Mouse (Mus musculus) adipocyte (in vitro differentiated cells): ENCODE measurements around the gene Rhot1.
"Not testable (repeated sequence)": the region's sequence is repeated elsewhere in the genome, so short reads cannot be mapped to it uniquely, and the experiment has no call there.

ENCODE experiments used
- DNase-seq: peaks from one replicate; pipeline ENCODE4 v3.0.0-alpha.2; 2016; ENCODE audit warnings: low spot score

Rhot1 gene

DNA sequence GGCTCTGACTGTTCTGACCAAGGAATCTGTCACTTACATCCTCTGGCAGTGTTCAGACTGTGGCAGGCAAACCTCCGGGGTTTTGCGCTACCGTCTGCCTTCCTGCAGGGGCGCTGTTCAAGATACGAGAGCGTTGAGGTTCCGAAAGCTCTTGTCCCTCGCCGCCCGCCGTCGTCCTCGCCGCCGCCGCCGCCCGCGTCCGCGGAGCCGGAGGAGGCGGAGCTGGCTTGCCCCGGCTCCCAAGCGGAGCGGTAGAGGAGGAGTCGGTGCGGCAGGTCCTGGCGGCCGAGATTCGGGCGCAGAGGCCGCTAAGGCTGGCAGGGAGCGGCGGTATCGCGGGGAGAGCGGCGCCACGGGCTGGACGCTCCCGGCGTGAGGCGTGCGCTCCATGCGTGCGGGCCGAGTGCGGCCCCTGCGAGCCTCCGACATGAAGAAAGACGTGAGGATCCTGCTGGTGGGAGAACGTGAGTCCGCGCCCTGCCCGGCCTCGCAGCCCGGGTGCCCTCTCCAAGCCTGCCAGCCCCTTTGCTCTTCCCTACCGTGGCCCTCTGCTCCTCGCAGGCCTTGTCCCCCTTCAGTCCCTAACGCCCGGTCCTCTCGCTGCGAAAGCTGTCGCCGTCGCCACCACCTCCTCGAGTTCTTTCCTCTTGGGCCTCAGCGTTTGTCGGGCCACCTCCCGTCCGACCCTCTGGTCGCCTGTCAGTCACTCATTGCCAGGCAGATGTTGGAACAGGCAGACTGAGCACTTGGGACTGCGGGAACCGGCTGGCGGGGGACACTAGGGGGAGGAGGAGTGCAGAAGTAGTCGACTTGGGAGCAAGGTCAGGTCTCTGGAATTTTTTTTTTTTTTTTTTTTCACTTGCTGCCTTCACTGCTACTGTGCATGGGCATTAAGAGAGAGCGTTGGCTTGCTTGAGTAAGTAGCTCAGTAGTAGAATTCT lies at the start of gene Rhot1:
Gene Rhot1, plus strand, starts transcription at position 160 of the 941 bp plus-strand sequence.
- DNase-seq, result peak; percentile 93

DNA sequence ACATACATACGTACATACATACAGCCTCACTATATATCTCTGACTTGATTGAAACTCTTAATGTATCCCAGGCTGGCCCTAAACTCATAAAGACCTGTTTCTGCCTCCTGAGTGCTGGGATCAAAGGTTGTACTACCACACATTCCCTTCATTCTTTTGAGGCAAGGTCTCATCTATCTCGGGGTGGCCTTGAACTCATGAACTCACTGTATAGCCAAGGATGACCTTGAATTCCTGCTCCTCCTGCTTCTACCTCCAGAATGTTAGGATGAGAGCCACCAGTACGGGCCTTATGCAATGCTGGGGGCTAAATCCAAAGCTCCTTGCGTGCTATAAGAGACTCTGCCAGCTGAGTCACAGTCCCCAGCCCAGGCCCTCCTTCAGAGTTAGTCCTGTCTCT lies 47.8 kb upstream of the Rhot1 start:
- no peak for DNase-seq

DNA sequence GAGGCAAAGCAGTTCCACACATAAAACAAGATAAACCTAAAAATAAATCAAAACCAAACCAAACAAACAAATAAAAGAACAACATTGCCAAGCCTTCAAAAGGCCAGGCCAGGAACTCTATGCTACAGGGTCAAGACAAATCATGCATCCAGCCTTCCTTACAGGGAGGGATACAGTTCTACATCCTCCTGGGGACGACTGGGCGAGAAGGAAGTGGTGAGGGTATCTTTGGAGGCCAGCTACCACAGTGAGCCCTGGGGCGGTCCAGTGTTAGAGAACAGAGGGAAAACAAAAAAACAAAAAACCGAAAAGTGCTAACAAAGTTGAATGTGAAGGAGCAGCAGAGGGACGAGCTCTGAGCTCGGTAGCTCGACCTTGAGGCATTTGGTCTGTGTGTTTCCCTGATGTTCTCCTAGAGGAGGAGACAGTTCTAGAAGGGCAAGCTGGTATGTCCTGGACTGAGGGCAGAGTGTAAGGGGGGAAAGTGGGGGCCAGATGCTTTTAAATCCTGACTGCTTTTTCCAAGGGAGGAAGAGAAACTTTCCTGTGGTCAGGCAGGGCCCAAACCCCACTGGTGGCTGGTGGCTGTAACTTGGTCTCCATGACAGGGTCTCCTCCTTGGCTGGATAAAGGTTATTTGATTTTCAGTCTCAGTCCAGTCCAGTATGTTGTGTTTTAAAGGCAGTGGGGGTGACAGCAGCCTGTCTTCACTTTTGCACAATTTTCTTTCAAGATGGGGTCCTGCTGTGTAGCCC lies 45.3 kb upstream of the Rhot1 start:
- no peak for DNase-seq

DNA sequence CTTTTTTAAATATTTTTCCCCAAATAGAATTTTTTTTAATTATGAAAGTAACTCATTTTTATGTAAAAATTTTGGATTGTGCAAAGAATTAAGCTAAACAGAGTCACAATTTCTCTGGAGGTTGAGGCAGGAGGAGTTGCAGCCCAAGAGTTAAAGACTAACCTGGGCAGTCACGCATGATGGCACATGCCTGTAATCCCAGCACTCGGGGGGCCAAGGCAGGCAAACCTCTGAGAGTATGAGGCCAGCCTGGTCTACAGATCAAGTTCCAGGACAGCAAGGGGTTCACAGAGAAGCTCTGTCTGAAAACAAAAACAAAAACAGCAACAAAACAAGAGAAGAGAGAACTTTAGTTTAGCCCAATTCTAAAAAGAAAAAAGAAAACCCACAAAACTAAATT lies 44.6 kb upstream of the Rhot1 start:
- no peak for DNase-seq

DNA sequence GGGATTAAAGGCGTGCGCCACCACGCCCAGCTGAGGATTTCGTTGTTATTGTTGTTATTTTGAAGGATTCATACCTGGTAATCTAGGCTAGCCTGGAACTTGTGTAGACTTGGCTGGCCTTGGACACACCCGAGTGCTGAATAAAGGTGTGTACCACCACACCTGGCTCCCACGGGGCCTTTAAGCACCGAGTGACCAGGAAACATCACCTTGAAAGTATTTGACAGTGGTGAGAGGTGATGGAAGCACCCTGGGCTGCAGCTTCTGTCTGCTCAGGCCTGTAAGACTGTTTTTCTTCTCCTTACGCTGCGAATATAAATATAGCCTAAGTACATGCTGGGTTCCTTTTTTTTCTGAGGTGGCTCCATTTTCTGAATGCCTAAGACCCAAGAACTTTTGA lies 40.7 kb upstream of the Rhot1 start:
- DNase-seq, result no peak

DNA sequence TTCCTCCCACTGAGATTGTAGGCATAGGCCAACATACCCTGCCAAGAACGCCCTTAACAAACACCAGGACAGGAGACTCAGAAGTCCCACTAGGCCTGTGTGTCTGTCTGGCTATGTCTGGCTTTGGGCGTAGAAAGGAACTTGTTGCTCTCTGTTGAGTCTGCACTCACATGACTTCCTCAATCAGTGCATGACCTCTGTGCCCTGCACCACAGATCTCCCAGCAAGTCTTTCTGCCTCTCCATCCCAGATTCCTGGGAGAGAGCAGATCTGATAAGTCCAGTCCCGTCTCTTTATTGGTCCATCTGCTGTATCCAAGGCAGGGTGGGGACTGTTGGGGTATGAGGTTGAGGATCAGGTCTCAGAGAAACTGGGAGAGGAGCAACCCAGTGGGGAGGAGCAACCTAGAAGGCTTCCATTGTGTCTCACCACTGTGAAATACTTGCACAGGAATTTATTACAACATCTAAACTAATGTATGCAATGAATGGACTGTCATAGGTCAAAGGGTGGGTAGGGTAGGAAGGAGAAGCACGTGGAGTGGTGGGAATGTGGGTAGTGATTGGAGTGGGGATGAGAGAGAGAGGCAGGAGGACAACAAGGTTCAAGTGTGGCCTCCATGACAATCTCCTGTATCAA lies 40.1 kb upstream of the Rhot1 start:
- no peak for DNase-seq

DNA sequence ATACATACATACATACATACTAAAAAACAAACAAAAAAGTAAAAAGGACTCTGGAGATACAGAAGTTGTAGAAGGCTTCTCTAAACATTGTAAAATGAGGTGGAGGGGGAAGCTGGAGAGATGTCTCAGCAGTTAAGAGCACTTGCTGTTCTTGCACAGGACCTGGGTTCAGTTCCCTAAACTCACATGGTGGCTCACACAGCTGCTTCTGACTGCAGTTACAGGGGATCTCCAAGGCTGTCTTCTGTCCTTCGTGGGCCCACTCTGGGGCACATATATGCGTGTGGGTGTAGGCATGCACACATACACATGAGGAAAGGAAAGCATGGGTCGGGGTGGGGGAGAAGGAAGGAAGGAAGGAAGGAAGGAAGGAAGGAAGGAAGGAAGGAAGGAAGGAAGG lies 39.2 kb upstream of the Rhot1 start:
- no peak for DNase-seq

DNA sequence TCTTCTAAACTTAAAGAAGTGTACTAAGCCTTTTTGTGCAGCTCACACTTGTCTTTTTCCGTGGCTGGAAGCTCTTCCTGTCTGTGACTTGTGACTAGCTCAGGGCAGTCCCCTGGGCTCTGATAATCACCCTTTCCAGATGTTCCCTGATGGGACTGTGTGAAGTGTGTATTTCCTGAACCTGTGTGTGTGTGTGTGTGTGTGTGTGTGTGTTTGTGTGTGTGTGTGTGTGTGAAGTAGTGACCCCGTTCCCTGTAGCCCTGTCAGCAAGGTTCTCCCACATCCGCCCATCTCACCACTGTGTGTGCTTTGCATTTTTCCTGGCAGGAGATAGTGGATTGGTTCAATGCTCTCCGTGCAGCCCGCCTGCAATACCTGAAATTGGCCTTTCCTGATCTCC lies 38.5 kb upstream of the Rhot1 start:
- no peak for DNase-seq

DNA sequence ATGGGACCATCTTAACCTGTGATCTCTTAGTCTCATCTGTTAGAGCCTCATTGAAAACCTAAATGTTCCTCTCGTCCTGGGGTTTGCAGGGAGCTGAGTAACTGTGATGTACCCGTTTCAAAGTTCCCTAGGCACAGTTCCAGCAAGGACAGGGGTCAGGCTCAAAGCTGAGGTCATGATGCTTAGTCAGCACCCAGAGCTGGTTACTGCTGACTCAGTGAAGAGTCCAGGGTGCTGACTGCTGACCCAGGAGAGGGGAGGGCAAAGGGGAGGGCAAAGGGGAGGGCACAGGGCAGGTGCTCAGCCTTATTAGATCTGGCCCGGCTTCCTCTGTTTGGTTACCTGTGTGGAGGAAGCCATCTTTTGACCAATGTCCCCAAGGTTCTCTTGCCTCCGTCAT lies 36.9 kb upstream of the Rhot1 start:
- peak; percentile 62 for DNase-seq

DNA sequence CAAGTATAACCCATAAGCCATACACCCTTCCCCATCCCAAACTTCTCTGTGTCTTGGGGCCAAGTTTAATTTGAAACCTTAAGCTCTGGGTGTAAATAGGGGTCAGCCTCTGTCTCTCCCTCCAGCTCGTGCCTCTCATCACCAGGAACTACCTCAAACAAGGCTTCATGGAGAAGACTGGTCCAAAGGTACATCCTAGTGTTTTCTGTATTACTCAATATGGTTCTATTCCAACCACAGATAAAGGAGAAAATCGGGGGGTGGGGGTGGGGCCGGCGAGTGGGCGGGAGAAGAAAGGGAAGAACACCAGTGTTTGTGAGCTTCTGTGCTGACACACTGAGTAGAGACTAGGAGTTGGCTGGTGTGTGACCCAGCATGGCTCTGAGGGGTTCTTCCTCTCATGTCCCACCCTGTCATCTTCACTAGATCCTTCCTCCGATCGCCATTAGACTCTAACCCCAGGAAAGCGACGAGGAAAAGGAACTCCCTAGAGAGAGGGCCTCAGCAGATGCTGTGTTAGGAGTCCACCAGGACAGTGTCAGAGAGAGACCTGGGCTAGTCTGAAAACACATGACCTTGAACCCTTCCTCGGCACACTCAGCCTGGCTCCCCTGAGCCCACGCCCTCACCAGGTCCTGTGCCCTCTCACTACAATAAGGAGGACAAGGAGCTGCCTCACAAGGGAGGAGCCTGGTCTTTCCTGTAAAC lies 34.7 kb upstream of the Rhot1 start:
- DNase-seq, result no peak

DNA sequence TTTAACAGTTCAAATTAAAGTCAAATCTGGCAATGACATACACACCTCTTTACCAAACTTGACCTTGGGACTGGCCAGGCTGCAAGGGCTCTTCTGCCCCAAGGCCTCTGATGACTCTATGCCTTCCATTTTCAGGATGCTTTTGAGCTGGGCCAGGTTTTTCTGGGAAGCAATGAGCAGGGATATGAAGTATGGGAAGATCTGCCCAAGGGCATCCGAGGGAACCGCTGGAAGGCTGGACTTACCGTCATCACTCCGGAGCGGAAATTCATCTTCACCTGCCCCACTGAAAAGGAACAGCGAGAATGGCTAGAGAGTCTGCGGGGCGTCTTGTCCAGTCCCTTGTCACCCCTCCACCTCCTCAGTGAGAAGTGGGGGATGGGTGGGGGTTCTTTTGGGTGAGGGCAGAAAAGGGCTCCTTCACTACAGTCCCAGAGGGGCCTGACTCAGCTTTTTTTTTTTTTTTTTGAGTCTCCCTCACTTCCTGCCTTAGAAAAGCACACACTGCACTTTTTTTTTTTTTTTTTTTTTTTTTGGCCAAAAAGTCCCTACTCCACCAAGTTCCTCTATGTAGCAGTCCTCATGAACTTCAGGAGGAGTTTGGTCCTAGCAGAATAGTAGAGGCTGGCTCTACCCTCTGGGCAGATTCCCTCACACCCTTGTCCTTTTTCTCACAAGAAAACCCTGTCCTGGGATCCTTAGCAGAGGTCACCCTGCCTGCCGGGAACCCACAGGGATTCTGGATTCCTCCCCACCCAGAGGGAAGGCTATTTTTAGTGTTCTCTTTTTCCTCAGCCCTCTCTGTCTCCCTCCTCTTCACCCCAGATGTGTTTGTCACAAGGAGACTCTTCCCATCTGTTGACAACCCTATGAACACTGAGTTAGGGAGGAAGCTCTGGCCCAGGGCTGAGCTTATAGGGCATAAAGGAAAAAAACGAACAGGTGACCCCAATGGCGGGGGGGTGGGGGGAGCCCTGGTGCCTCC lies 31.6 kb upstream of the Rhot1 start:
- DNase-seq, result peak; percentile 45

DNA sequence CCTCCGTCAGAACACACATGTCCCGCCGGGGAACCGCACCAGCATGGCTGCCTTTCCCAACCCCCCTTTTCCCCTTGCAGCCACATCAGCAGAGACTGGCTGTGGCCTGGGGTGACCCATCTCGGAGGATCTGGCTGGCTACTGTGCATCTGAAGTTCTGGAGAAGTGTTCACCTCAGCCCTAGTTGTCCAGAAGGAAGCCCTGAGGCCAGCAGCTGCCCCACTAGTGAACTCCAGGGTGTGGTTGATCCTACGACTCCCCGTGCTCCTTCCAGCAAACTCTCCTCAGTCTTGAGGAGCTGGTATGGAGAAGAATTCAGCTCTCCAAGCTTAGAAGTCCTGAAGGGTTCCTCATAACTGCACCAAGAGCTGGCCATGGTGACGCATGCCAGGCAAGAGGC lies 30.5 kb upstream of the Rhot1 start:
- peak; percentile 64 for DNase-seq

DNA sequence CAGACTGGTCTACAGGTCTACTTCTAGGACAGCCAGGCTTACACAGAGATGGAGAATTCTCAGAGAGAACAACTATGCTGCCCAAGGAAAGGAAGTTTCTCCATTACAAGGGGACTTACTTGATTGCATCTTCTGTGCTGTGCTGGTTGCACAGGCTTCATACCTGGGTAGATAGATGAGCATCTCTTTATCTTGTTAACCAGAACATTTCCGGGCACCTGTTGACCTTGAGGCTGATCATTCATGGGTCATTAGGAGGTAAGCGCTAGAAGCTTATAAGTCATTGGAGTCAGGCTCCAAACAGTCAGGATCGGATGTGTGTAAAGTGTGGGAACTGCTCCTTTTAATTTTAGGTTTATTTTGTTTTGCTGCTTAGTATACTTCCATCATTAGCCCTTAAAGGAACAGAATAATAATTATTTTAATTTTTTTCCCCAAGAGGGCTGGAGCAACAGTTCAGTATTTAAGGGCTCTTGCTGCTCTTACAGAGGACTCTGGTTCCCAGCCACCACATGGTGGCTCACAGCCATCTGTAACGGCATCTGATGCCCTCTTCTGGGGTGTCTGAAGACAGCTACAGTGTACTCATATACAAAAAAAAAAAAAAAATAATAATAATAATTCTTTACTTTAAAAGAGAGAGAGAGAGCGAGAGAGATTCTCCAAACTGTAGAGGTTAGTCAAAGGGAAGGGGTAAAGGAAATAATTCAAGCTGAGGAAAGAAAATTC lies 27.6 kb upstream of the Rhot1 start:
- DNase-seq, result peak; percentile 32

DNA sequence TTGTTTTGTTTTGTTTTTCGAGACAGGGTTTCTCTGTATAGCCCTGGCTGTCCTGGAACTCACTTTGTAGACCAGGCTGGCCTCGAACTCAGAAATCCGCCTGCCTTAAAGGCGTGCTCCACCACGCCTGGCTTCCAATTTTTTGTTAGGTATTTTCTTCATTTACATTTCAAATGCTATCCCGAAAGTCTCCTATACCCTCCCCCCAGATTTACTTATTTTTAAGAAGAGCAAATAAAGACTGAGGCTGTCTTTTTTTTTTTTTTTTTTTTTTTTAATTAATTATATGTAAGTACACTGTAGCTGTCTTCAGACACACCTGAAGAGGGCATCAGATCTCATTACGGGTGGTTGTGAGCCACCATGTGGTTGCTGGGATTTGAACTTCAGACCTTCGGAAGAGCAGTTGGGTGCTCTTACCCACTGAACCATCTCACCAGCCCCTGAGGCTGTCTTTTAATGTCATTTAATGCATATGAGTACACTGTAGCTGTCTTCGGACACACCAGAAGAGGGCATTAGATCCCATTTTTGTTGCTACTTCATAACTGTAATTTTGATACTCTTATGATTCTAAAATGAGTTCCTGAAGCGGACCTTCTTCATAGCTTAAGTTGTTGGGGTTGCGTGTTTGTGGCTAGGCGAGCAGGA lies 25.6 kb upstream of the Rhot1 start:
- DNase-seq, result not testable (repeated sequence)

DNA sequence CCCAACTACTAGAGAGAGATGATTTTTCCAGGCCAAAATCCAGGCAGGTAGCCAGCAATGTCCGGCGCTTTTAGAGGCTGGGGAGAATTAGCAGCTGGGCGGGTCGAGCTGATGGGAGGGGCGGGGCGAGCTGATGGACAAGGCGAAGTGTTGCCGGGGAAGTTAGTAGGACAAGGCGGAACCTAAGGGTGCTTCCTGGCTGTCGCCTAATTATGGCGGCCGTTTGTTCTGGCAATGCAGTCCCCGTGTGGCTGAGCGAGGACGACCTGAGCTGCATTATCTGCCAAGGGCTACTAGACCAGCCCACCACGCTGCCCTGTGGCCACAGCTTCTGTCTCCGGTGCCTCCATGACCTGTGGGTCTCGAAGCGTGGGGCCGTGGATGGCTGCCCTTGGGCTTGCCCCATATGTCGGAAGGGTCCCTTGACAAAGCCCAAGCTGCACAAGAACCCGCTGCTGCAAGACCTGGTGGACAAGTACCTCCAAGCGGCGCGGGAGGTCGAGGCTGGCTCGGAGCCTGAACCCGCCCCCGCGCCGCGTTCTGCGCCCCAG lies 25.0 kb upstream of the Rhot1 start, which contains the start of gene Rnf135:
Gene Rnf135, plus strand, starts transcription at position 147 of the 551 bp plus-strand sequence.
- peak; percentile 97 for DNase-seq

DNA sequence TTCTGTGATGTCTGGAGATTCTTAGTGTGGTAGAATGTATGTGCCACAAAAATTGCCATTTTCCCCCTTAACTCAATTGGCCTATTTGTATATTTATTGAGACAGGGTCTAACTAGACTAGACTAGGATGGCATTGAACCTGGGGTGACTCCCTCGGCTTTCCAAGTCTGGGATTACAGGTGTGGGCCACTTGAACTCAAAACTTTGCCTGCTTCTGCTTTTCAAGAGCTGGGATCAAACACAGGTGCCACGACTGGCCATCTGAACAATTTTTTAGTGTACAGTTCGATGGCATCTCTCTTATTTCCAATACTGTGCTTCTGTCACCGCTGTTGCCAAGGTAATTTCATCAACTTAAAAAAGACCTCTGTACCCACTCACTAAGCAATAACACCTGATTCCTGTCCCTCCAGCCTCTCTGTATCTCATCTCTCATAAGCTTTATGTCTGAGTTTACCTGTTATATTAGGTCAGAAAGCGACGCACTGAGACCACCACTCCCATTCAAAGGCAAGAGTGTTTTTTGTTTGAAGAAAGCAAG lies 24.2 kb upstream of the Rhot1 start:
- DNase-seq, result no peak

DNA sequence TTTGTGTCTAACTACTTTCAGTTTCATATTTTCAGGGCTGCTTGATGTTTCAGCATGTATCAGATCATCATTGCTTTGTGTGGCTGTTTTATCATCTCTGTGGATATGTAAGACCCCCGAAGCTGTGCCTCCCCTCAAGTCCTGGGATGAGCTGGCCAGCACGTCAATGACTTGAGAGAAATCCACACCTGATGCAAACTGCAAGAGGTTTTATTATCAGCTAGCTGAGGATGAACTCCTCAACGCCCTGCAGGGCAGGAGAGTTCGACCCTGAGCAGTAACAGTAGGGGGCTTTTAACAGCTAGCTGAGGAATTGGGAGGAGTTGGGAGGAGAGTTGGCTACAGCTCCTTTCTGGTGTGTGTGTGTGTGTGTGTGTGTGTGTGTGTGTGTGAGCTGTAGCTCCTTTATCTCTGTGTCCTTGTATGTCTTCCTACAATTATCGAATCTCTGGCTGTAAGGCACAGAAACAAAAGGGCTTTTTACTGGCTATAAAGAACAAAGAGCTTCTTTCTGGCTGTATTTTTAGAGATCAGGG lies 23.3 kb upstream of the Rhot1 start:
- DNase-seq, result not testable (repeated sequence)

DNA sequence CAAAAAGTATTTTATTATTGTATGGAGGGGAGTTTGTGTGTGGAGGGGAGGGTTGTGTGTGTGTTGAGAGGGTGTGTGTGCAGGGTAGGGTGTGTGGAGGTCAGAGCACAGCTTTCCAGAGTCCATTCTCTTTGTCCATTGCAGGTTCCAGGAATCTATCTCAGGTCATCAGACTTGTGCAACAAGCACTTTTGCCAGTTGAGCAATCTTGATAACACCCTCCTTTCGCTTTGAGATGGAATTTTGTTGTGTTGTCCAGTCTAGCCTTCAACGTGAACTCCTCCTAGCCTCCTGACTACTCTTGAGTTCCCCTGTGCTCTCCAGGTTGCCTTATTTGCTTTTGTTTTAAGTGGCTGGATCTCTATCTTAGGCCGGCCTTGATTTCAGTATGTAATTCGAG lies 18.5 kb upstream of the Rhot1 start:
- DNase-seq, result no peak

DNA sequence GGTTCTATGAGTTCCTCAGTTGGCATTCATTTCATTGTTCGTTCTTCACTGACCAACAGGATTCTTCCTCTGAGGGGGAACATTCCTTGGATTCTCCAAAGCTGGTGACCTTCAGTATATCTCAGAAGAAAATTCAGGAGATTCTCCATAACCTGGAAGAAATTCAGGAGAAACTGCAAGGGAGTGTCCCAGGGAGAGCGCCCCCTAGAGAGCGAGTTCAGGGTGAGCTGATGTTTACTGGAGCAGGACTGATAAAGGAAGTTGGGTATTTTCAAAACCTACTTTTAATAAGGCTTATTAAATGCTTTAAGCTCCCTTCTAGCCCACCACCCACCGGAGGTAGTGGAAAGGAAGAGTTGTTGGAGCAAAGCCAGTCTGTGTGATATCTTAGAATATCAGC lies 15.0 kb upstream of the Rhot1 start:
- DNase-seq, result no peak
